Mouse (Mus musculus) G1E (cell line): ENCODE results near the gene Vmn2r8.
"Not testable (repeated sequence)": the region's sequence is repeated elsewhere in the genome, so short reads cannot be mapped to it uniquely, and the experiment has no call there.

Experiments
- CTCF ChIP-seq: IDR thresholded peaks from 2 replicates; pipeline ENCODE4 v1.5.1; 2012; ENCODE audit warnings: low read depth, low read length, inconsistent platforms, mixed read lengths
- GATA1 ChIP-seq: IDR thresholded peaks from 2 replicates; pipeline ENCODE4 v1.6.1; 2012; ENCODE audit warnings: borderline replicate concordance, low read length, inconsistent platforms, mixed read lengths
- GATA2 ChIP-seq: IDR thresholded peaks from 2 replicates; pipeline ENCODE4 v1.6.1; 2012; ENCODE audit warnings: low read depth, low read length, inconsistent platforms, borderline replicate concordance
- POLR2AphosphoS5 ChIP-seq: IDR thresholded peaks from 2 replicates; pipeline ENCODE4 v1.6.1; 2012; ENCODE audit warnings: low read depth, low read length, inconsistent platforms; ENCODE audit not compliant: insufficient replicate concordance
- TAL1 ChIP-seq: conservative IDR thresholded peaks from 2 replicates; pipeline ENCODE4 v1.6.1; 2012; ENCODE audit warnings: low read depth, low read length, inconsistent platforms, mixed read lengths

DNA sequence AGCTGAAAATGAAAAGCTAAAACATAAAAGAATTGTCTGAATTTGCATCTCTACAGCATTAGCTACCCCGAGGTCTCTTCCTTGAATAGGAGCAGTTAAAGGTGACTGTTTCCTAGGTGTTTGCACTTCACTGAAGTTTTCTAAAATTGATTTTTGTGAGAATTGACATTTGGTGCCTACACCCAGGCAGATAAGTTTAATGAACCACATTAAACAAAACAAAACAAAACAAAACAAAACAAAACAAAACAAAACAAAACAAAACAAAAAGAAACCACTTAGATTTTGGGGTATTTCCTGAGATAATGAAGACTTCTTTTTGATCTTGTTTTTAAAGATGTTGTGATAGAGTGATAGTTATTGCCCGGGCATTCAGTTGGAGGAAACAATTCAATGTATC, 13.4 kb downstream of the Vmn2r8 start, which contains the start of gene Tmed11:
- not testable (repeated sequence) for TF ChIP-seq CTCF, GATA2, TAL1, GATA1, POLR2AphosphoS5
